Mouse (Mus musculus) bone marrow, adult 2 months (tissue): ENCODE results near the gene Fam234a.

Experiments
- CTCF ChIP-seq: fragments of 200-500 bp; IDR thresholded peaks from 2 replicates; pipeline ENCODE4 v1.5.1; 2011; ENCODE audit warnings: low read length, control low read depth; ENCODE audit not compliant: control insufficient read depth, insufficient read depth
- POLR2A ChIP-seq: fragments of 200-500 bp; IDR thresholded peaks from 2 replicates; pipeline ENCODE4 v1.6.1; 2011; ENCODE audit warnings: low read depth, mild to moderate bottlenecking, control low read depth, low read length, borderline replicate concordance; ENCODE audit not compliant: control insufficient read depth

DNA sequence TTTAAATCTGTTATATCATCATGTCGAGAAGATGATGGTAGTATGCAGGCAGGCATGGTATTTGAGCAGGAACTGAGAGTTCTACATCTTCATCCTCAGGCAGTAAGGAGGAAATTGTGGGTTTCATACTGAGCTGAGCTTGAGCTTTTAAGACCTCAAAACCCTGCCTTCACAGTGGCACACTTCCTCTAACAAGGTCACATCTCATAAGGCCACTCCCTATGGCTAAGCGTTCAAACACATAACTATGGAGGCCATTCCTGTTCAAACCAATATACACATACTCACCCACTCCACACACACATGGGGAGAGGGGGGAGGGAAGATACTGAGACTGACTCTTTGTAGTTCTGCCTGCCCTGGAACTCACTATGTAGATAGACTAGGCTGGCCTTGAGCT is 76.0 kb downstream of the Fam234a start:
- TF ChIP-seq POLR2A = no peak
- no peak for TF ChIP-seq CTCF
